Mouse (Mus musculus): Measurements from ENCODE around the gene Zfp128.
A peak's percentile ranks its signal among the peaks of the same experiment; 100 is the strongest.
"Not testable (repeated sequence)": the region's sequence is repeated elsewhere in the genome, so short reads cannot be mapped to it uniquely, and the experiment has no call there.

The Zfp128 gene

DNA sequence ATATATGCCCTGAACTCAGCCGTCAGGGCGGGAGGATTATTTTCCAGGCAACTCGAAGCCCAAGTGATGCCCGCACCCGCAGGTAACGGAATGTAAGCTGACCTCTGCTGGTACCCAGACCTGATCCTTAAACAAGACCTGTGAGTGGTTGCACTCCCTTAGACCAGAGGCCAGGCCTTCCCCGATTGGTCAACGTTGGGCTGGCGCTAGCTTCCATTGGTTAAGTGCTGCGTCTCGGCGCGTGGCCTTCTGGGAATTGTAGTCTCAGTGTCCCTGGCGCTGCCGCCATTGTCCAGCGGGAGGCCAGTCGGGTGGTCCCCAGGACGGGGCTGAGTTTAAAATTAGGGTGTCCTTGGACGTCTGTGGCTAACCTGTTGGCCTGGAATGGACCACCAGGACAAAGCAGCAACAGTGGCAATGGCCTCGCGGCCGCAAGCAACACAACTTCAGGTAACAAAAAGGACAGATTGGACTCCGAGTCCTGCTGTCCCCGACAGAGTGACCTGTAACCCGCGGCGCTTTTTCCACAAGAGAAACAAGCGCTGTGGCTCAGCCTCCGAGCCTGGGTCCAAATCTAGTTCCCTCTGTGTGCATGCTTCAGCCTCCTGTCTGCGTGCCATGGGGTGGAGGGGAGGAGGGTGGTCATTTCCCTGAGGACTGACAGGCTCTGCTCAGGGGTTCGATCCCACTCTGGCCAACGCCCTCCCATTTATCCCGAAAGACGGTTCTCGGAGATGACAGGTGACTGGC is at the start of gene Zfp128:
TSS of gene Zfp128 (plus strand) at position 267 of the 750 bp plus-strand sequence.
- peak; percentile 94 to 98 for DNase-seq (ENCODE audit: inconsistent age in 2 of 2, low spot score in 1 of 2)

DNA sequence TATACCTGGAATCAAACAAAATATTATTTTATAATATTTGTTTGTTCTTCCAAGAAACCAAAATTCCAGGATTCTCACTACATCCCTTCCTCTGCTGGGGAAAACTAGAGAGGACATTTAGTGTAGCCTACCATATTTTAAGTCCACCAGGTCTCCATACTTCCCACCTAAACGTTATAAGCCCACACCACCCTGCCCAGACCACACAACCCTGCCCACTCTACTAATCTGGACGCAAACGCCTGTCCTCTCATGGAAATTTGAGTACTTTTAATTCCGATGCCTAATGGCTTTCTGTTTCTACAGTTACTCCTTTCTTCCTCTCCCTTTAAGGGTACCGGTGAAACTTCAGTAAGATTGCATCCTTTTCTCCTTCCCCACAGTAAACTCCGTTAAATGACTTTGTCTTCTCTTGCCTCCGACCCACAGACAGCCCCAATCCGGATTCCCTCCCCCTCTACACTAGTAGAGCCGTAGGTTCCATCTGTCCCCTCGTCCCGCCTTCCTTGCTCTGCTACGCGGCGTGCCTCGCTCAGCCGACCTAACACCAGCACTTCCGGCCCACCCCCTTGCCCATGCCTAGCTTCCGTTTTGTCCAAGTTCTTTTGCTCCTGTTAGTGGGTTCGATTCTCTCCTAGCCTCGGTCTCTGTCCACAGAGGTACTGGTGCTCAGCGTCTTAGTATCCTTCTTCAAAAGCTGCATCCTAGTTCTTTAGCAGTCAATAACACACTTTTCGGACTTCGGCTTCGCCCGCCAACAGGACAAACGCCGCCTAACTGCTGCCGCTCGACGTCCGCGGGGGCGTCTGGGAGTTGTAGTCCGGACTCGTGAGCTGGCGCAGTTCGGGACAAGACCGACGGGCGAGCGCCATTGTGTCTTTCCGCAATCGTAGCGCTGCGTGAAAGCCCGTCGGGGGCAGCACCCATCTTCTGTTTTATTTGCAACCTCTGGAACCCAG is 46.5 kb upstream of the Zfp128 start, which contains the start of gene Zfp110:
TSS of gene Zfp110 (plus strand) at position 600 of the 959 bp plus-strand sequence.
- DNase-seq (ENCODE audit: inconsistent age in 2 of 2, low spot score in 1 of 2), result peak; percentile 93 to 98

DNA sequence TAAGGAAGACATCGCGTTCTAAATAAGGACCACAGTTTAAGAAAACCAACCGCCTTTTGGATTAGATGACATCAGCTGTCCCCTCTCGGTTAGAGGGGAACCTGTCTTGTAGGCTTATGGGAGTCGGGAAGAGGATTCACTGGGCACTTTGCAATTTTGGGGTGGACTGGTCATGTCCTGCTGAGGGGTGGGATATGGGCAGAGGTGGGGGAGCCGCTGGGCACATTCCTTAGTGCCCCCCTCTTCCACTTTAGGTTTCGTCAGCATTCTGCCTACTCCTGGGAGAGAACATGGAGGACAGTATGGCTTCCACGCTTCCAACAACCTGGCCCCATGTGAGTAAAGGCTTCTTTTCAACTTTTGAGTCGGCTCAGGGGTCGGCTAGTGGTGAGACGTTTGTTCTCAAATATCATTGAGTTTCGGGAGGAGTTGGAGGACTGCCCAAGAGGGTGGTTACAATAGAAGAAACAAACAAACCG is 45.7 kb upstream of the Zfp128 start:
- no peak for DNase-seq (ENCODE audit: inconsistent age in 2 of 2, low spot score in 1 of 2)

DNA sequence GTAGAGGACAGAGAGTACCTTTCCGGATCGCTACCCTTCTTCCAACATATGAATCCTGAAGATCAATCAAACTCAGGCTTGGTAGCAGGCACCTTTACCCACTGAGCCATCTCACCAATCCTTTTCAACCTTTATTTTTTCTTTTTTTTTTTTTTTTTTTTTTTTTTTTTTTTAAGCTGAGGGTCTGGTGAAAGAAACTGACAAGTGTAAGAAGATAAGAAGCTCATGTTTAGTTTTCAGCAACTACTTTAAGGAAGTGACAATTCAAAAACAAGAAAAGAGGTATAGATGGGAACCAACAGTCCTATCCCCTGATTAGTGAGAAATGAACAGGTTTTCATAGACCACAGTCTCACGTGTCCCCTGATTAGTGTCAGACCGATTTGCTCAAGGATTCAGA is 45.2 kb upstream of the Zfp128 start:
- DNase-seq (ENCODE audit: inconsistent age in 2 of 2, low spot score in 1 of 2), result no peak

DNA sequence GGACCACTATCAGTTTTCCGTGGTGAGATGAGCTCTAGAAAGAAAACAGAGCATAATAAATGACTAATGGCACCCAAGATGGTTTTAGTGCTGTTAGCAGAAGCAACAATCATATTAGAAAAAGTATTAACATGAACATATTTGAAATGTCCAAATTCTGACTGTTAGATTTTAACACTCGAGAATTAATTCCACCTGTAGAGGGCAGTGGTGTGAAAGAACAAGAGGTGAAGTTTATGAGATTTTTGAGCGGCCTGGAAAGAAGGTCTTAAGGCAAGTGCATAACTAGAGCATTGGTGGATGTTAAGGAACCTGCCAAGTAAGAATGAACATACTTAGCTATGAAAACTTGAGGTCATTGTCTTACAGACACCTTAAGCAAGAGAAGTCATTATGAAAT is 6.7 kb upstream of the Zfp128 start:
- peak in 1 of 2 experiments; percentile 72 for DNase-seq (ENCODE audit: inconsistent age in 2 of 2, low spot score in 1 of 2)

DNA sequence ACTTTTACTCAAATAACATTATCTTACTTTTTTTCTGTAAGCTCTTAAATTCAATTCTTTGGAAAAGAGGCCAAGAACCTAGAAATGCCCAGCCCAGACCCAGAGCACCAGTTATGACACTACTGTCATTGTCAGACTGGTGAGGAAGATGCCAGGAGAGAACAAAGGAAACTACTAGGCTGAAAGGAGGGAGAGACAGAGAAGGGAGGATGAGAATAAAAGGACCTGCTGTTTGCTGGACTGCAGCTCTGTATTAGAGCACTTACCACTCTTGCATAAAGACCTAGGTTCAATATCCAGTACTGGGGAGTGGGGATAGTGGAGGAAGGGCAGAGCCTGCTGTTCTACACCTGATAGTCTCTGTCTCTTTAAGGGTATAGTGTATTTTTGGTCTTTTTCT is 941 bp upstream of the Zfp128 start:
- no peak for DNase-seq (ENCODE audit: inconsistent age in 2 of 2, low spot score in 1 of 2)

DNA sequence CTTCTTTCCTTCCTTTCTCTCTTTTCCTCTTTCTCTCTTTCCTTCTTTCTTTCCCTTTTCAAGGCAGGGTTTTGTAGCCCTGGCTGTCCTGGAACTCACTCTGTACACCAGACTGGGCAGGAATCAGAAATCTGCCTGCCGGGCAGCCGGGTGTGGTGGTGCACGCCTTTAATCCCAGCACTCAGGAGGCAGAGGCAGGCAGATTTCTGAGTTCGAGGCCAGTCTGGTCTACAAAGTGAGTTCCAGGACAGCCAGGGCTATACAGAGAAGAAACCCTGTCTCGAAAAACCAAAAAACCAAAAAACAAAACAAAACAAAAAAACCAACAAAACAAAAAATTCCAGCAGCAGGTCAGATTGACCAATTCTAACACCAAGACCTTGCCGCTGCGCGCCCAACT is 480 bp upstream of the Zfp128 start:
- not testable (repeated sequence) for DNase-seq (ENCODE audit: inconsistent age in 2 of 2, low spot score in 1 of 2)

DNA sequence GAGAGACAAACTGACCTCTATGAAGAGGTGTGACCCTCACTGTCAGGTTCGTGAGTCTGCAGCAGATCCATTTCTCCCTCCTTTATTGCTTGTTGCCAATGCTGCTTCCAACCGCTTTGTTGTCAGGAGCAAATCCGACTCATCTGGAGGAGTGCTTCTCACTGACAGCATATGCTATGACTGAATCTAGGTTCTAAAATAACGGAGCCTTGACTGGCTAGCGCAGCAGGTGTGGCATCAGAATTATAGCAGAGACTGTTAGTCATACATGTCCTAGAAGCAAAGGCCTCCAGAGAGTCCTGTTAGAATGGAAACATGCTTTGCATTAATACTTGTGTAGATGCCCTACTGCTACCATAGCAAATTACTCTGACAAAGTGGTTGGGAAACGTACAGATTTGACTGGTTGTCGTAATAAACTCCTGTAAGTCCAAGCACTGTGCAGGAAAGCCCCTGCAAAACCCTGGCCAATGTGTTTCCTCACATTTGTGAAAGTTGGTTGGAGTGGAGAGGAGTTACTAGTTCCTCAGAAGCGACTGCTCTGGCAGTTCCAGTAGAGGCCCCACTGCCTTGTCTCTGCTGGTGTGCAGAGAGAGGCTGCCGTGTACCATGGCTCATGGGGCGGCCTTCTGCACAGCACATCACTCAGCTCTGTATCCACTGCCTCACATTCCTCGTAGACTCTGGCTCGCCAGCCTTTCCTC is 5.7 kb downstream of the Zfp128 start:
- DNase-seq (ENCODE audit: inconsistent age in 2 of 2, low spot score in 1 of 2), result peak in 1 of 2 experiments; percentile 14

DNA sequence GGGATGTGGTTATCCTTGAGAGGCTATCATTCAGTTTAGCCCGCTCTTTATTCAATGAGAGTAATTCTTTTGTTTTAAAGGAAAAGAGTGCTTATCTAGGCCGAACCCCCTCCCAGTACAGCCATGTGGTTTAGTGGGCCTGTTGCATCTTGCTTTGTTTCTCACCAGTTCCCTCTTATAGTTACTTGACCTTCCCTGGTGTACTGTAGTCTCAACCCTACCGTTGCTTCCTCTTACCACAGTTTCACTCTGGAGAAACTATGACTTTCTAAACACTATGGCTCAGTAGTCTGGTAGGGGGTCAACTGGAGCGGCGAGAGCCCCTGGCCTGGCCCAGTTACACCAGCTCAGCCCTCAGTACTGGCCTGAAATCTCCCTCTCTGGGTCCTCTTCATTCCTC is 6.6 kb downstream of the Zfp128 start:
- no peak for DNase-seq (ENCODE audit: inconsistent age in 2 of 2, low spot score in 1 of 2)

DNA sequence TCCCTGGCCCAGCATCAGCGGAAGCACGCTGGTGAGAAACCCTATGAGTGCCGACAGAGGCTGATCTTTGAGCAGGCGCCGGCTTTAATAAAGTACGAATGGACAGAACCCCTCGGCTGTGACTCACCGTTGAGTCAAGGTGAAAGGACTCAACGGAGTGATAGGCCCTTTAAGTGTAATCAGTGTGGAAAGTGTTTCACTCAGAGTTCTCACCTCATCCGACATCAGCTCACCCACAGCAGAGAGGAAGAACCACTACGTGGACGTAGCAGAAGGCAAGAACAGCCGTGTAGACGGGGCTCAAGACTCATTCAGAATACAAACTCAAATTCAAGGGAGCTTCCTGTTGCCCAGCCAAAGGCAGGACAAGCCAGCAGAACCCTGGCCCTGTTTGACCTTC is 10.0 kb downstream of the Zfp128 start:
- DNase-seq (ENCODE audit: inconsistent age in 2 of 2, low spot score in 1 of 2), result no peak

DNA sequence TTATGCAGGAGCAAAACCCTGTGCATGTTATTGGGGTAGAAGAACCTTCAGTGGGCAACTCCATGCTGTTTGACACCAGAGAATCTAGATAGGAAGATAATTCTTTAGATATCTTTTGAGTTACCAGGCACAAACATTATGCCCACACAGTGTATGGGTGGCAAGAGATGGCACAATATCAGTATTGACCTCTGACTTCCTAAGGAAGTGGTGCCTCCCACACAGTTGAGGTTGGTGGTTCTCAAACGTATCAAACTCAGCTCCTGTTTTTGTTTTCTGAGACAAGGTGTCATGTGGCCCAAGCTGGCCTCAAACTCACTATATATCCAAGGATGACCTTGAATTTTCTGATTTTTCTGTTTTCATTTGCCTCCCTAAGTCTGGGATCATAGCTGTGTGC is 10.4 kb downstream of the Zfp128 start:
- DNase-seq (ENCODE audit: inconsistent age in 2 of 2, low spot score in 1 of 2), result no peak

DNA sequence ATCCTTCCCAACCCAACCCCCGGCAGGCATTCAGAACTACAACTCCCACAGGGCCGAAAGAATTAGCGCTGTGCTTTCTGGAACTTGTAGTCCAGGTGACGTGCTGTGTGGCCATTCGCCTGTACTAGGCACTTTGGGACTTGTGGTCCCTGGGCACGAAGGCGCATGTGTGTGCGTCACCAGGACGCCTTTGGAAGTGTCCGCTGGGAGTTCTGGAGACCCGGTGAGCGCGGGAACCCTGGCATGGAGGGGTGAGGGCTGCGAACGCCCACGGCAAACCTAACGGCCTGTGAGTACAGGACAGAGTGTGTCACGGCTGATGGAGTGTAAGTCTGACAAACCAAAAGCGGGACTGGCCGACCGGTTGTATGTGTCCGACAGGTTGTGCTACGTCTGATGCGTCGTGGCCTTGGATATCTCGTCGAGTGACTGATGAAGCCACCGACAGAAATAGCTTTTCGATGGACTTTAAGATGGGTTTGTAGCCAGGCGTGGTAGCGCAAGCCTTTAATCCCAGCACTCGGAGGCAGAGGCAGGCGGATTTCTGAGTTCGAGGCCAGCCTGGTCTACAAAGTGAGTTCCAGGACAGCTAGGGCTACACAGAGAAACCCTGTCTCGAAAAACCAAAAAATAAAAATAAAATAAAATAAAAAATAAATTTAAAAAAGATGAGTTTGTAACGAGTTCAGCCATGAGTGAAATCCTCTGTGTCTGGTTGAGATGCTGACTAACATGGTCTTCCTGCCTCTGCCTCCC is 16.9 kb downstream of the Zfp128 start, which contains the start of gene Zscan22:
TSS of gene Zscan22 (plus strand) at position 161 of the 756 bp plus-strand sequence.
- DNase-seq (ENCODE audit: inconsistent age in 2 of 2, low spot score in 1 of 2), result peak; percentile 95 to 98

DNA sequence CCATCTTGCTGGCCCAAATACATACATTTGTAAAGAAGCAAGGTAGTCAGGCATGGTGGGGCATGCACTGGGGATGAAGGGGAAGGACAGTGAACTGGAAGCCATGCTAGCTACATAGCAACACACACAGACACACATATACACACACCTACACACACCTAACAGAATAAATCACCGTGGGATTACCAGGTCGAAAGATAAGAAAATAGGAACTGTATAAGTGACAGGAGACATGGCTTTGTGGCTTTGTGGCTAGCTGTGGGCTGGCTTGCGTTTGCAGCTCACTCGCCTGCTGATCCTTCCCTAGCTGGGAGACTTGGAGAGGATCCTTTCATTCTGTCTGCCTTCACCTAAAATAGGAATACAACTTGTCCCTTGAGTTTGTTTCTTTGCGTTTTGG is 20.5 kb downstream of the Zfp128 start:
- DNase-seq (ENCODE audit: inconsistent age in 2 of 2, low spot score in 1 of 2), result no peak

DNA sequence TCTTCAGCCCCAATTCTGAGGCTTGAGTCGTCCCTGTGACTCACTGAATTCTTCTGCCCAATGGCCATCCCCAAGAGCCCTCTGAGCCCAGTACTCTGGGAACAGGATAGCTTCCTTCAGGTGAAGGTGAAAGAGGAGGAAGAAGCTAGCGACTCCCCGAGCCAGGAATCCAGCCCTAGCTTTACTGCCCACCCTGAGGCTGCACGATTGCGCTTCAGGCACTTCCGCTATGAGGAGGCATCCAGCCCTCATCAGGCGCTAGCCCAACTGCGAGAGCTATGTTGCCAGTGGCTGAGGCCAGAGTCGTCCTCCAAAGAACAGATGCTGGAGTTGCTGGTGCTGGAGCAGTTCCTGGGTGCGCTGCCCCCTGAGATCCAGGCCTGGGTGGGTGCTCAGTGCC is 22.6 kb downstream of the Zfp128 start:
- no peak for DNase-seq (ENCODE audit: inconsistent age in 2 of 2, low spot score in 1 of 2)

DNA sequence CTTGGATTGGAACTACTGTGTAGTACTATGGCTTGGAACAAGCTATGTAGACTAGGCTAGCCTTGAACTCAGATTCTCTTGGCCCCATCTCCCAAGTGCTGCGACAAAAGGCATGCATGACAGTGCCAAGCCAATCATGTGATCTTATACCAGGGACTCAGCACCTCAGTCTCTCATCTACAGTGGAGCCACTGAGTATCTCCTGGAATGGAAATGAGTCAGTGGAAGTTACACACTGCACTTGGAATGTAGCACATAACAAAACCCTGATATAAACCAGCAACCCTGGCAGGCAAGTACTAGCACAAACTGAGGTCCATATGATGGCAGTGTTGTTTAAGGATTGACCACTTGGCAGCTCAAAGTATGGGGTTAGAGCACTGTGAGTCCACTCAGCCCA is 24.2 kb downstream of the Zfp128 start:
- peak; percentile 50 to 69 for DNase-seq (ENCODE audit: inconsistent age in 2 of 2, low spot score in 1 of 2)

DNA sequence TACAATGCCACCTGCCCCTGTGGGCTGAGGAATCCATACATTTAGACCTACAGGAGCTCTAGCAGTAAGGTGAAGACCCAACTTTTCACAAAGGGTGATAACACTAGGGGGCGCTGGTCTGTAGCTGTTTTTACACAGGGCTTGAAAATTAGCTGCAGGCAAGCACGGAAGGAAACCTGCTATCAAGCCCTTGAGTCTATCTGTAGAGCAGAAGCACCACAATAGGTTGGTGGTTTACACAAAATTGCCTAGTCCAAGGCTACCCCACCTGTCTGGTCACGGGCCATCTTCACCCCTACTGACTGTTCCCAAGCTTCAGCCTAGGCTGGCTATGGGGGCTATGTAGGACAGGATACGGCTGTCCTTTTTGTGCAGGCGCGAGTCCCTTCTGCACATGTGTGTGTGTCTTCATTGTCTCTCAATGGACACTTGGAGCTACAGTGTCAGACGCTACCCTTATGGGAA is 28.6 kb downstream of the Zfp128 start:
- DNase-seq (ENCODE audit: inconsistent age in 2 of 2, low spot score in 1 of 2), result peak; percentile 77 to 93

DNA sequence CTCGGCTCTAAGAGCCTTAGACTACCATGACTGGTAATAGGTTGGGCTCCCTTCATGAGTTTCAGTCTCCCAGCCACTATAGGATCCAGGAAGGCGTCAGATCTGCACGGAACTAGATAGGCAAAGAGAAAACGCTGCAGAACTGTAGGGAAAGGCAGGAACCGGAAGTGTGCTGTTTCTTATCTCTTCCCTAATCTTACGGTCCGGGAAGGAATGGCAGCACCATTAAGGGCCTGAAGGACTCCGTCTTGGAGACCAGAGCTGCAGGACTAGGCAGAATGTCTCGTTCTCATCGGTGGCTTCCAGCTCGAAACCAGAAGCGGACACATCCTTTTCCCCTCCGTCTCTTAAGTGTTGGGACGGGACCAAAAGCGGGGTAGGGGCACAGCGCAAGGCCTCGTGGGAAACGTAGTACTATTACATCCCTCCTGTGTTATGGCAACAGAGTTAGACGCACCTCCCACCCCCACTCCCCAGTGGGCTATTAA is 29.2 kb downstream of the Zfp128 start:
- peak; percentile 69 to 91 for DNase-seq (ENCODE audit: inconsistent age in 2 of 2, low spot score in 1 of 2)

DNA sequence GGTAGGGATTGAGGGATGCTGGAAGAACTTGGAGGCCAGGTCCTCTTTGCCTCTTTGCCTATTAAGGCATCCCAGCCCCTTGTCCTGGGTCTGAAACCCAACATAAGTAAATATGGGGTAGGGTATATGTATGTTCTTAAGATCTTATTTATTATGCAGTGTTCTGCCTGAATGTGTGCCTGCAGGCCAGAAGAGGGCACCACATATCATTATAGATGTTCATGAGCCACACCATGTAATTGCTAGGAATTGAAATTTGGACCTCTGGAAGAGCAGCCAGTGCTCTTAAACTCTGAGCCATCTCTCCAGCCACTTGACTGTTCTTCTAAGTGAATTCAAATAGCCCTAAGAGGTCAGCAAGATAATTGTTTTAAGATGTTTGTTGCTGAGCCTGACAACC is 32.6 kb downstream of the Zfp128 start:
- peak in 1 of 2 experiments; percentile 51 for DNase-seq (ENCODE audit: inconsistent age in 2 of 2, low spot score in 1 of 2)

DNA sequence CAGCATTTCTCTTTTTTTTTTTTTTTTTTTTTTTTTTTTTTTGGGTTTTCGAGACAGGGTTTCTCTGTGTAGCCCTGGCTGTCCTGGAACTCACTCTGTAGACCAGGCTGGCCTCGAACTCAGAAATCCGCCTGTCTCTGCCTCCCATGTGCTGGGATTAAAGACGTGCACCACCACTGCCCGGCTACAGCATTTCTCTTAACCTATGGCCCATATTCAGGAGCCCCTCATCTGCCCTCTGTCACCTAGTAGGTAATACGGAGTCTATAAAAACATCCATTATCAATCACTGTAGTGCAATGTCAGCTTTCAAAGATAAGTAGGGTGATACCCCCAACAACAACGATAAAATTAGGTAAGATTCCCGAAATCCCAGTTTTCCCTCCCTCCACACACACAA is 39.5 kb downstream of the Zfp128 start:
- DNase-seq (ENCODE audit: inconsistent age in 2 of 2, low spot score in 1 of 2), result not testable (repeated sequence)

DNA sequence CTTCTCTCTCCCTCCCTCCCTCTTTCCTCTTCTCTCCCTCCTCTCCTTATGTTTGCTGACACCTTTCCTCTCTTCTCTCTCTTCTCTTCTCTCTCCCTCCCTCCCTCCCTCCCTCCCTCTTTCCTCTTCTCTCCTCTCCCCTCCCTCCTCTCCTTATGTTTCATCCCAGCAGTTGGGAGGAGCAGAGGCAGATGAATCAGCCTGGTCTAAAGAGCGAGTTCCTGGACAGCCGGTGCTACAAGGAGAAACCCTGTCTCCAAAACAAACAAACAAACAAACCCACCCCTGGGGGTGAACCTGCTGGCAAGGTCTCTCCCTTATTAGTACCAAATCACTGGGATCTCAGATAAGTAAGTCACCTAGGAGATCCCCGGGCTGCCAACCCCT is 40.3 kb downstream of the Zfp128 start:
- DNase-seq (ENCODE audit: inconsistent age in 2 of 2, low spot score in 1 of 2), result no peak

All from adrenal gland, adult (tissue).